Mouse (Mus musculus): ENCODE measurements around the gene Bcl2l1.

The Bcl2l1 gene

DNA sequence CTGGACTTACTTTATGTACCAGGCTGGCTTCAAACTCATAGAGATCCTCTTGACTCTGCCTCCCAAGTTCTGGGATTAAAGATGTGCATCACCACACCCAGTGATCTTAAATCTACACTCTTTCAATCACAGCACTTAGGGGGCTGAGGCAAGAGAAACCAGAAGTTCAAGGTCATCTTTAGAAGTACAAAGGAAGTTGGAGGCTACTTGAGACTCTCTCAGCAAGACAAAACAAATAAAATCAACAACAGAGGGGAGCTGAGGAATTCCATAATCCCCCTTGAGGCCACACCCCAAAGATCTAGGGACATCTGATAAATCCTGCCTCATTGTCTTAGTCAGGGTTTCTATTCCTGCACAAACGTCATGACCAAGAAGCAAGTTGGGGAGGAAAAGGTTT is 59.3 kb downstream of the Bcl2l1 start:
- no peak for DNase-seq (ENCODE audit: low spot score in 2 of 2)

GRCm38 (mm10) chr2:152771571-152771970 is 60.0 kb downstream of the Bcl2l1 start:
- DNase-seq (ENCODE audit: low spot score in 2 of 2): no peak

- no peak for DNase-seq (ENCODE audit: low spot score in 2 of 2)
Measured at GRCm38 (mm10) chr2:152769677-152770076, 61.9 kb downstream of the Bcl2l1 start.

DNA sequence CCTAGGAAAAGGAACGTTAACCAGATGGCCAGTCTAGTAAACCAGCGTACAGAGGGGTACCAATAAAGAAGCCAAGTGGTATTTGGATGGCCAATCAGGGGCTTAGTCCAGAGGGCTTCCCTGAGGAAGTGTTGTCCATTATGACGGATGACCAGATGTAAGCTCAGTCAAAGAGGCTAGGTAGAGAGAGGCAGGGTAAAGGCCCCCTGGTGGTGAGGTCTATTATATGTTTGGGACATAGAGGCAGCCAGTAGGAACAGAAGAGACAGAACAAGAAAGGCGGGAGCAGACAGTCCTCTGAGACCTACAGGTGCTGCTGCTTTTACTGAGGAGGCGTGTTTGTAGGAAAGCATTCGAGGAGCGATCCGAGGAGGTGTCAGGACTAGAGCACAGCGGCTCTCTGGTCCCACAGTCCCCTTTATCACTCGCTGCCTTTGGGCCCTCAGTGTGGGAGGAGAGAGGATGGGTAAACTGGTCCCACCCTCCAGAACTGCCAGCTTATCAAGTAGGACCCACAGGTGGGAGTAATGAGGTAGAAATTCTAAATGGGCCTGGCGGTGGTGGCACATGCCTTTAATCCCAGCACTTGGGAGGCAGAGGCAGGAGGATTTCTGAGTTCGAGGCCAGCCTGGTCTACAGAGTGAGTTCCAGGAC is 63.8 kb downstream of the Bcl2l1 start:
- no peak for DNase-seq (ENCODE audit: low spot score in 2 of 2)

DNA sequence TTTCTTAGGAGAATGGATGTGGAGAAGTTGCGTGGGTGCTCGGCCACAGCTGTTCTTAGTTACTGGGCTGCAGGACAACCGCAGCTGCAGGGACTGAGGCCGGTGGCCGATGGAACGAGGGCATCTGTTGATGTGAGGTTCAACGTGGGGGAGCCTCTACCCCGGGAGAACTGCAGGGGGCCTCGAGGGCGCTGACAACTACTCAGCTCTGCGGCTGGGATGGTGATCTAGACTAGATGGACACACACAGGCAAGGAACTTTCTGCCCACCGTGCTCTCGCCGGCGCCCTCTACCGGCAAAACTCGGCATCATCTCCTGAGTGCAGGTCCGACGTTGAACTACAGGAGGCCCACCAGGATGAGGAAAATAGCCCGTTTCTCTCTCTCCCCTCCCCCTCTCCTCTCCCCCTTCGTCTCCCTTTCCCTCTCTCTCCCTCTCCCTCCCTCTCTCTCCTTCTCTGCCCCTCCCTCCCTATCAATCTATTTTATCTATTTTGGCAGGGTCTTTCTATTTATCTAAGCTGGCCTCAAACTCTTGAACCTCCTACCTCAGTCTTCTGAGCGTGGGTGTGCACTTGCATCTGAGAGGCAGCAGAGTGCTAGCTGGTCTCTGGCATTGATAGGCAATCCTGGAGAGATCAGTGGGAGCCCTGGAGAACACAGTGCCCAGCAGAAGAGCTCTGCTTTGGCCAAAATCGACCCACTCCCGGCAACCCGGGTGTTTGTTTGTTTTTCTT is 65.0 kb downstream of the Bcl2l1 start:
- peak; percentile 88 to 97 for DNase-seq (ENCODE audit: low spot score in 2 of 2)

DNA sequence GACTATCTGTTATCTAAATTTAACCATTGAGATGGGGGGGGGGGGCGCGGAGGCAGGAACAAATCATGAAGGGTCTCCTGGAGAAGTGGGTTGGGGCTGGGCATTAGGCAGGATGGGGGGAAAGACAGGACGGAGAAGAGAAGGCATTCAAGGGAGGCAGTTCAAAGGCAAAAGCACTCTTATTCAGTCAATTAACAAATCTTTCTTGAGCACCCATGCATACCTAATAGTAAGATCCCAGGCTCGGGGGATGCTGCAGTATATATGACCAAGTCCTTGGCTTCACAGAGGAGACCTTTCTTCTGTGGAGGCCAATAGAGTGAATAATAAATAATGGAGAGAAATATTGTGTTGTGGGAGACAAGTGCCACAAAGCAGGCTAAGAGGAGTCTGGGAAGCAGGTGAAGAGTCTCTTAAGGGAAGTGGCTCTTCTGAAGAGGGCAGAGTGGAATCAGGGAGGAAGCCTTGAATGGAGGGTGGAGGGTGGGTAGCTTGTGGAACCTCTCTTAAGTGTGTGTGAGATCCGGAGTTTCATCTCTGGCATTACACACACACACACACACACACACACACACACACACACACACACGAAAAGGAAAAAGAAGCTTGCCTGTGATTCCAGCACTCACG is 66.4 kb downstream of the Bcl2l1 start:
- no peak for DNase-seq (ENCODE audit: low spot score in 2 of 2)

- DNase-seq (ENCODE audit: low spot score in 2 of 2): no peak
Measured at GRCm38 (mm10) chr2:152764172-152765044, 67.1 kb downstream of the Bcl2l1 start.

DNA sequence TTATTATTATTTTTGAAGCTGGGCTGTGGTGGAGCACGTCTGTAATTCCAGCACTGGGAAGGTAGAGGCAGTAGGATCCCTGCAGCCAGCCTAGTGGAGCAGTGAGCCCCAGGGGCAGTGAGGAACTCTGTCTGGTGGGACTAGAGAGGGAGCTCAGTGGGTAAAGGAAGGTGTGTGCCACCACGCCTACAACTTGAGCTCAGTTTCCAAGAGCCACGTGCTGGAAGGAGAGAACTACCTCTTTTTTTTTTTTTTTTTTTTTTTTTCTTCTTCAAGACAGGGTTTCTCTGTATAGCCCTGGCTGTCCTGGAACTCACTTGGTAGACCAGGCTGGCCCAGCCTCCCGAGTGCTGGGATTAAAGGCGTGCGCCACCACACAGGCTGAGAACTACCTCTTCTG is 68.2 kb downstream of the Bcl2l1 start:
- DNase-seq (ENCODE audit: low spot score in 2 of 2): no peak

- no peak for DNase-seq (ENCODE audit: low spot score in 2 of 2)
Measured at GRCm38 (mm10) chr2:152758351-152758750, 73.2 kb downstream of the Bcl2l1 start.

DNA sequence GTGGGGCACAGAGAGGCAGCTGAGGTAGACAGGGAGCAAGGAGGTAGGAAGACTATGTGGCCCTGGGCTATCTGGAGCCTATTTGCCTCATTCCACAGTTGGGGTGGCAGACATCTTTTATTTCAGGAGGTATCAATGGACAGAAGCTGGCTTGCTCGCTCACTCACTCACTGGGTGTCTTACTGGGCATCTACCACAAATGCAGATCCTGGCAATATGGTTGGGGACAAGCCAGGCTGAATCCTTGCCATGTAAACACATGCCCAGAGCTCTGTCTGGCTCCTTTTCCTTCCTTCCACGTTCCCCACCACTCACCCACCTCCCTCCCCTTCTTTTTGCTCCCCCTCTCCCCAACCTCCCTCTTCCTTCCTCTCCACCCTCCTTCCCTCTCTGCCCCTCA is 74.0 kb downstream of the Bcl2l1 start:
- DNase-seq (ENCODE audit: low spot score in 2 of 2): no peak

DNA sequence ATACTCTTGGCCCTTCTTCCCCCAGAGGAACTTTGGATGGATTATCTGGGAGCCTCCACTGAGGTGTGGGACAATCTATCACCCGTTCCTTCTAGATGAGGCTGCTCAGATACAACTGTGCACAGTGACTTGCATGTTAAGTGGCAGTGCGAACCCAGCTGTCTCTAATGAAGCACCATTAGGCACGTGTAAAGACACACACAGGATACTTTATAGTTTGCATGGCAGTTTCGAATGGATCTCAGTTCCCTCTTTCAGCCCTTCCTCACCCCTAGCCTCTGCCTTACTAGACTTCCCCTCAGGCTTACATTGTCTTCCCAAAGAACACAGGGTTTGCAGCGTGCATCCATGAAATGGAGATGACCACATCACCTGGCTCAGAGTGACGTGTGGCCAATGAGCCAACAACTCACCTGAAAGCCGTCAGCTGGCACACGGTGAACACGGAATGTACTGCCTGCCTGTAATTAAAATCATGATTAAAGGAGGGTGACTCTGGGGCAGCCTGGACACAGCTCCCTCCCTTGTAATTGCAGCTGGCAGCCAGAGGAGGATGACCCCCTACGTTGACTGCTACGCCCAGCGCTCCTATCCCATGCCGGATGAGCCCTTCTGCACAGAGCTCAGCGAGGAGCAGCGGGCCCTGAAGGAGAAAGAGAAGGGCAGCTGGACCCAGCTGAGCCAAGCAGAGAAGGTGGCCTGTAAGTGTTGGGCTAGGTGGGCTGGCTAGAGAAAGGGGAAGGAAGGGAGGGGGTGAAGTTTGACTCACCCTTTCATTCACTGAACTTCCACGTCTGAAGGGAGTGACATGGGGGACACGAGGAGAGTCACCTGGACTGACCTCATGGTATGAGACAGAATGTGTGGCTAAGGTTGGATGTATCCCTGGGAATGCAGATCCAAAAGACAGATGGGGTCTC is 74.8 kb downstream of the Bcl2l1 start:
- no peak for DNase-seq (ENCODE audit: low spot score in 2 of 2)

- no peak for DNase-seq (ENCODE audit: low spot score in 2 of 2)
Measured at GRCm38 (mm10) chr2:152753944-152754711, 77.4 kb downstream of the Bcl2l1 start, which contains the start of gene Cox4i2. Gene Cox4i2 (plus strand): TSS chr2:152754173.

DNA sequence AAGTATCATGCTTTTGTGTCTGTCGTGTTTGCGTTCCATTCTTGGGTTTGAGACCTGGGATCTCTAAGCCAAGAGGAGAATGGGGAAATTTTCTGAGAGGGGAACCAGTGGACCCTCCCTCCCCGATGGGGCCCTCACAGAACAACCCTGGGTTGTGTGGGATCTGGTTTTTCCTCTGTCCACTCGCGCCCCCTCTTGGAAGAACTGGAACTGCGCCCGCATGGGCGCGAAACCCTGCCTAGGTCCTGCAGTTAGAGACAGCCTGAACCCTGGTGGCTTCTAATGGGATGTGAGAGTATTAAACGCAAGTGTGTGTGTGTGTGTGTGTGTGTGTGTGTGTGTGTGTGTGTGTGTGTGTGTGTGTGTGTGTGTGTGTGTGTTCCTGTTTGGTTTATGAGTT is 89.1 kb downstream of the Bcl2l1 start:
- DNase-seq (ENCODE audit: low spot score in 2 of 2): peak; percentile 80 to 89

DNA sequence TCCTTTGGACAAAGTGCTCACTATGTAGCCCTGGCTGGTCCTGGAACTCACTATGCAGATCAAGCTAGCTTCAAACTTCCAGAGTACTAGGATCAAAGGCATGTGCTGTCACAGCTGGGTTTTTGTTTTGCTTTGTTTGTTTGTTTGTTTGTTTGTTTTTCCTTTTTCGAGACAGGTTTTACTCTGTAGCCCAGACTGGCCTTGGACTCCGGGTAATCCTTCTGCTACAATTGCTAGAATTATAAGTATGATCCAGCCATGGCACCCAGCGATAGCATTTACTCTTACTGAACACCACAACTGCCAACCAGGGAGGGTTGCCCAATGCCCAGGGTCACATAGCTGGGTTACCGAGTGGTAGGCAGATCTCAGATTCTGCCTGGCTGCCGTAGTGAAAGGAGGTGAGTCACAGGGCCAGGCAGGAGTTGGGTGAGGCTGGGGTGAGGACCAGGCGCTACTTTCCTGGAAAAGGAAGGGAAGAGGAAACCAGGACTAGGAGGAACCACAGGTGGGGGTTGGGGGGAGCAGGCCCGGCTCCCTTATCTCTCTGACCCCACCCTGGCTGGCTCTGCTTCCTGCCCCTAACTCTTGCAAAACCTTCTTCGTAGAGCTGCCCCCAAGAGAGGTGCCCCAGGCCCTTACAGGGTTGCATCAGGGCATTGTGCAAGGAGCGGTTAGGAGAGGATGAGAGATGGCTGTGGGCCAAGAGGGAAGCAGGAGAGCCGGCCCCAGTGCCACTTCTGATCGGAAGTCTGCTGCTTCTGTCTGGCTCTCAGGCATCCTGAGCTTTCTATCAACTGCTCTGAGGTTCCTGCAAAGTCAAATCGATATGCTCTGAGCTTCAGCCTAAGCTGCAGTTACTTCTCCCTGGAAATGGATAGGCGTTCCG is 90.1 kb downstream of the Bcl2l1 start:
- peak; percentile 70 to 80 for DNase-seq (ENCODE audit: low spot score in 2 of 2)

DNA sequence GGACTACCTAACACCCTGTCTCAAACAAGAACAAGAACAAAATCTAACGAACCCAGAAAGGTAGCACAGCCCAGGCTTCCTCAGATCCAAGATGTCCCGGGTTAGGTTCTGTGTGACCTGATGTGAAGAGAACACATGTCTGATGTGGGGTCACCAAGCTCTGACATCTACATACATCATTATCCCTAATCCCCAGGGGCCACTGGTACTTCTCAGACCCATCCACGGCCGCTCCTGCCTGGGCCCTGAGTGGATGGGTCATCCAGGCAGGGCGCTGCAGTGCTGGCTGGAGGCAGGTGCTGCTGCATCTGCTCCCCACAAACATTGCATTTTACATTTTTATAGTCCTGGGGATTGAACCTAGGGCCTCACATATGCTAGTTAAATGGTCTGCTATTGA is 91.0 kb downstream of the Bcl2l1 start:
- no peak for DNase-seq (ENCODE audit: low spot score in 2 of 2)

DNA sequence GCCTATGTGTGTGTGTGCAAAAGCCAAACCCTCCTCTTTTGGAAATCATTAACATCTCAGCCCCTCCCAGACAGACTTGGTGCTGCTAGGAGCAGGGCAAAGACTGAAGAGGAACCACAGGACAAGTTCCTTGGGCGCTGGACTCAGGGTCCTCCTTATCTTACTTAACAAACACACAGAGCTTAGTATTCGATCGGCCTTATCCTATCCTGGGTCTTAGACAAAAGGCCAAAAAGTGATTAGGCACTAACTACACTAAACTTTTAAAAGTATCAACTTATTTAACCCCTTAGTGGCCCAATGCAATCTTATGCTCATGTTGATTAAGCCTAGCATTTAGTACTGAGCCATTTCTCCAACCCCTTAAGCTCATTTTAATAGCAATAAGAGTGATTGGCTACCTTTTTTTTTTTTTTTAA is 91.7 kb downstream of the Bcl2l1 start:
- no peak for DNase-seq (ENCODE audit: low spot score in 2 of 2)

DNA sequence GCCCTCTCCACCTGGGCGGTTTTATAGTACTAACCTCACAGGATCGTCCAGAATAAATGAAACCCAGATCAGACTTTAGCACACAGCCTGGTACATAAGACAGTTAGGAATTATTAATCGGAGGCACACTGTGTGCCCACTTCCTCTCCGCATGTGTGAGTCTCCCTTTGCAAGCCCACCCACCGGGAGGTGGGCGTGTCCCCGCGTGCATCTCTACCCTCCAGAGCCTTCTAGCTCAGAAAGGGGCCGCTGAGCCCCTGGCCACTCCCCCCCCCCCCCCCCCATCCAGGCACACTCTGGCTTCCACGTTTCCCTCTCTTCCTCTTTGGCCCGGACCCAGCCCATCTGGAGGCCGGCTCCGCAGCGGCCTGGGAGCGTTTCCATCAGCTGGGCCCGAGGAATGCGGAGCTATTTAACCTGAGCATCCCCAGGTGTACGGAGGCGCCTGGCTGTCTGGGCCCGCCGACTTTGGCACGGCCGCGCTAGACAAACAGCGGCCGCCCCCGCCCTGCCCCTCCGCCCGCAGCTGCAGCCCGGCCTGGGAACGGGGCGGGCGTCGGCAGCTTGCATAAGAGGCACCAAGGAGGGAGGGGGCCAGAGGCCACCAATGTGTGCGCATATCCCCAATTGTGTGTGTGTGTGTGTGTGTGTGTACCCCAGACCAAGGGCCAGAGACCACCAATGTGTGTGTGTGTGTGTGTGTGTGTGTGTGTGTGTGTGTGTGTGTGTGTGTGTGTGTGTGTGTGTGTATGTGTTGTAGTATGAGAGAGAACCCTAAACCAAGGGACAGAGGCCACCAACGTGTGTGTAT is 92.3 kb downstream of the Bcl2l1 start:
- DNase-seq (ENCODE audit: low spot score in 2 of 2): peak; percentile 87

DNA sequence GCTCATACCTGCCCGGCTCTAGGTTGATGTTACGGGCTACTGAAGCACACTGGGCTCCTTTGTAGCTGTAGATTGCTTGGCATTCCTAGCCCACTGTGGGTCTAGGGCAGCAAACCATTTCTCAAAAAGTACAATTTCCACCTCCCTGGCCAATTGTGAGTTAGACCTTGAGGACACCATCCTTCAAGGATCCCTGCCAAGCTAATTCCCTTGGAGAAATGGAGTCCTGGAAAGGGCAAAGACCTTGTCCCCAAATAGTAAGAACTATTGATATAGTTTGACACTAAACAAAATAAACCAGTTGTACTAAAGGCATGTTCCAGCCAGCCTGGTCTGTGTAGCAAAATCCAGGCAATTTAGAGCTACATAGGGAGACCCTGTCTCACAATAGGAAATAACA is 93.2 kb downstream of the Bcl2l1 start:
- DNase-seq (ENCODE audit: low spot score in 2 of 2): no peak

All from urinary bladder, postnatal 4 days (tissue).